Mouse (Mus musculus): Measurements from ENCODE around the gene Naa30.

DNA sequence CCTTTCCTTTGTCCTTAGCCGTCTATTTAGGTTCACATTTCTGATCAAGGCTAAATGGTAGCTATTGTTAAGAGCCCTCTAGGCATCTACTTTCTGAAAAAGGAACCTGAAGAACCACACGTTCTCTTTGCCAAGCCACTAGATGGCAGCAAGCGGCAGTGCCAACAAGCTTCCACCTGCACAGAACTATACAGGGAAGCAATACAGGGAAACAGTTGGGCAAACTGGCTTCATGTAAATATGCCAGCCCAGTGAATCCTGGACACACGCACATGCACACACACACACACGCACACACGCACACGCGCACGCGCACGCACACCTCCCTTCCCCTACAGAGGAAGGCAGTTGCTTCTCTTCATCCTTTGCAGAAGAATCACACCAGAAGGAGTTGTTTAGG, 66.2 kb downstream of the Naa30 start:
- TF ChIP-seq CTCF (IDR thresholded peaks at IDR 0.05; ENCODE audit: low read depth): peak; percentile 94
- TF ChIP-seq EP300 (optimal IDR thresholded peaks at IDR 0.05): no peak
